Mouse (Mus musculus) testis, adult 2 months (tissue): ENCODE results near the gene Nt5c3b.

Source experiments
- CTCF ChIP-seq: fragments of 200-500 bp; IDR thresholded peaks from 2 replicates; pipeline ENCODE4 v1.5.1; 2012; ENCODE audit warnings: low read depth, mild to moderate bottlenecking, inconsistent platforms, low read length, moderate library complexity; ENCODE audit not compliant: control insufficient read depth, insufficient read depth, insufficient replicate concordance
- POLR2A ChIP-seq: fragments of 200-500 bp; IDR thresholded peaks from 2 replicates; pipeline ENCODE4 v1.6.1; 2012; ENCODE audit warnings: low read depth, mild to moderate bottlenecking, inconsistent platforms, low read length, moderate library complexity; ENCODE audit not compliant: control insufficient read depth

- TF ChIP-seq CTCF (no peak), POLR2A (no peak)
Observed at GRCm38 (mm10) chr11:100409686-100410085, 31.9 kb downstream of the Nt5c3b start.
